Mouse (Mus musculus): ENCODE results near the gene Coq8a.

Coq8a gene

DNA sequence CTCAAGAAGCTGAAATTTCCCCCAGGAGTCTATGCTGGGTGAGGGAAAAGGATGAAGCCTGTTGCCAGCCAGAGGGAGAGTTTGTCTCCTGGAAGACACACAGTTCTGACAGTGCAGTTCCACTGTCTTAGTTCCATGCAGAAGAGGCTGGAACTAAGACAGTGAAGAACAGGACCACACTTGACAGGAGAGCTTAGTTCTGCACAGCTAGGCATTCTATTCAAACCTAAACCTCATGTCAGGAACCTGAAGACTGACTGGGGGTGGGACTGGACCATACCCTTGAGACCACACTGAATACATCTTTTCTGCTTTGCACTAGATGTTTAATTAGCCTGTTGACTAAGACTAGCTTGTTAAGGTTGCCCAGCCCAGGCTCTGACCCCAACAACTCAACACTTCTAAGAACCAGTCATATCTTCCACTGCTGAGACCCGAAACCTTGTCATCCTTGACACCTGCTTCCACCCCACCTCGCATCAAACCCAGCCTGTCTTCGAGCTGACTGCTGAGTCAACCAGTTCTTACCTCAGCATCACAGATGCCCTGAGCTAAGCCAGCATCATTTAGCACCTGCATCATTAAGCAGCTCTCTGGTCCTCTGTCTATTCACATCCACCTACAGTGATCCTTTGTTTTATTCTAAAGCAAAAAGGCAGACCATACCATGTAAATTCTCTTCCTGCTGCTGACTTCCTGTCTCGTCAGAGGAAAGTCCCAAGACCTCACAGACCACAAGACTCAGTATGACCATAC lies at the start of gene Coq8a:
TSS of gene Coq8a (minus strand) at position 644 of the 756 bp plus-strand sequence.
- no peak for DNase-seq (ENCODE audit: low read depth)

GRCm38 (mm10) chr1:180248593-180249146 lies 49.3 kb upstream of the Coq8a start:
- no peak for DNase-seq (ENCODE audit: low read depth)

GRCm38 (mm10) chr1:180247901-180248300 lies 48.5 kb upstream of the Coq8a start:
- no peak for DNase-seq (ENCODE audit: low read depth)

DNA sequence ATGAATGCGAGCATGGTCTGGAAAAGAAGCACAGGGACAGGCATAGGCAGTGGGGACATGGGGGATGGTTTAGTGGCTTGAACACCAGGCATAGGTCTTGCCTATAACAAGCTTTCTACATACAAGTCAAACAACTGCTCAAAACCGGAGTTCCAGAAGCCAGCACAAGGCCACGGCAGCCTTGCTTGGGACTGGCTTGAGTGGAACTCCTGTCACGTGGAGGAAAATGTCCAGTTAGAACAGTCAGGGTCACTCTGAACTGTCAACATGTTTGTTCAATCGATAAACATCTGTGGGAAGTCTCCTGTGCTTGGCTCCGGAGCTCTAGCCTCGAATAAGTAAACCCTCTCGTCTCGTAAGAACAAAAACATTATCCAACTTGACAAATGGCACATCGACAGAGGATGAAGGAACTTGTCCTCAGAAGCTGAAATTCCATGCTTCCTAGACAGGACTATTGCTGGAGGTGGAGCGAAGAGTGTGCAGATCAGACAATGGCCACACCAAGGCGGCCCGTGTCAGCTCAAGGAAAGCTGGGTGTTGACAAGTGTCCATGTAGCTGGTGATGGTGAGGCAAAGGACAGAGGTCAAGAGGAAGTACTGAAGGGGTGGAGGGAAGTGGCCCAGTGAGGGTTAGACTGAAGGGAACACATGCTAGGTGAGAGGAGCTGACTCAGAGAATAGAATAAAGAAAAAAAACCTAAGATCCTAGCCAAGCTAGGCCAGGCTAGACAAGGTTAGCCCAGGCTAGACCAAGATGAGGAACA lies 46.5 kb upstream of the Coq8a start:
- DNase-seq (ENCODE audit: low read depth): no peak

DNA sequence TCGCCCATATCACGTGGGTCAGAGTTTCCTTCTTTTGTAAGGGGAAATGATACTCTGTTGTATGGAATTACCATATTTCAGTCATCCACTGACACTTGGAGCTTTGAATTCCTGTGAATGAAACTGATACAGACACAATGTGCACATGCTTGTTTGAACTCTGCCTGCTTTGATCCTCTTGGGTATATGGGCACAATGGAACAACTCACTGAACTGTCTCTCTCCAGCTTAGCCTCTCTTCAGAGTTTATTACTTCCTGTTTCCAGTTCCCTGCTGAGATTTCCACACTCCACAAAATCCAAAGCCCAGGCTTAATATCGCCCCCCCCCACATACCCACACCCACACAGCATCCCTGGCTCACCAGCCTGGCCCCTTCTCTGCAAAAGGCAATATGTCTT lies 32.3 kb upstream of the Coq8a start:
- DNase-seq (ENCODE audit: low read depth): no peak

- DNase-seq (ENCODE audit: low read depth): peak; percentile 64
These were observed 31.2 kb upstream of the Coq8a start for GRCm38 (mm10) chr1:180230580-180230979.

- DNase-seq (ENCODE audit: low read depth): no peak
These were observed 30.5 kb upstream of the Coq8a start for GRCm38 (mm10) chr1:180229906-180230305.

- no peak for DNase-seq (ENCODE audit: low read depth)
These were observed 29.5 kb upstream of the Coq8a start for GRCm38 (mm10) chr1:180228854-180229253.

GRCm38 (mm10) chr1:180226766-180227165 lies 27.4 kb upstream of the Coq8a start:
- no peak for DNase-seq (ENCODE audit: low read depth)

GRCm38 (mm10) chr1:180226221-180226713 lies 26.9 kb upstream of the Coq8a start:
- no peak for DNase-seq (ENCODE audit: low read depth)

DNA sequence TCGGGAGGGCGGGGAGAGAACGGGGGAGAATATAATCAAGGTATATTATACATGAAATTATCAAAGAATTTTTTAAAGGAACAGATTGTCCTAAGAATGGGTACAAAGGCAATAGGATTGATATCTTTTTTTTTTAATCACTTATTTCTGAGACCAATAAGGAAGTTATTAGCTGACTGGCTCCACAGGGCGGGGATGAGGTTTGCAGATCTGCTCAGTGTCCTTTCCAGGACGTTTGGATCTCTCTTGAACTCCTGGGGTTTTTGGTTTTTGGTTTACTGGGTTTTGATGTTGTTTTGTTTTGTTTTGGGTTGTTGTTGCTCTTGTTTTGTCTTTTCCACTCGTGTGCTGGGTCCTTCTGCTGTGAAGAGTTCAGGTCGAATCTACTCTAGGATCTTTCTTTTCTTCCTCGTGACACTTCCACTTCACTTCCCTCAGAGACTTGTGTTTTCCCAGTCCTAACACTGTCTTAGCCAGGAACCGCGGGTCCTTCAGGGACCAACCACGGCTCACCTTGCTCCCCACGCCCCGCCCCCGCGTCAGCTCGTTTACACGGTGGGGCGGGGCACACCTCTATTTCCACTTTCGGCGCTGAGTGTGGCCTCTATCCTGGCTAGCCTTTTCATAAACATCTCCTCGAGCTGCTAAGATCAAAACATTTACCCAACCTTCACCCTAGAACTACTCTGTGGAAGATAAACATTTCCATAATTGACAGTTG lies 26.3 kb upstream of the Coq8a start:
- peak; percentile 47 for DNase-seq (ENCODE audit: low read depth)

DNA sequence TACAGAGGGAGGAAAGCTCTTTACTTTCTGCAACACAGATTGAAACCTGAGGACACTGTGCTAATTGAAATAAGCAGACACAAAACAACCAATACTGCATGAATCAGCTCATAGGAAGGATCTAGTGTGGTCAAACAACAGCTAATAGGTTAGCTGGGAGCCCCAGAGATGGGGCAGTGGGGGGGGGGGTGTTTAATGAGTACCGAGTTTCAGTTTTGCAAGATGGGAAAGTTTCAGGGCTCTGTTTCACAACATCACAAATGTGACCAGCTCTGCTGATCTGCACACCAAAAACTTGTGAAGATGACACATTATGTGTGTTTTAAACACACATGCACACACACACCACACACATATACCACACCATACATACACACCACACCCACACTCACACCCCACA lies 22.6 kb upstream of the Coq8a start:
- no peak for DNase-seq (ENCODE audit: low read depth)

GRCm38 (mm10) chr1:180220791-180221542 lies 21.6 kb upstream of the Coq8a start:
- DNase-seq (ENCODE audit: low read depth): no peak

DNA sequence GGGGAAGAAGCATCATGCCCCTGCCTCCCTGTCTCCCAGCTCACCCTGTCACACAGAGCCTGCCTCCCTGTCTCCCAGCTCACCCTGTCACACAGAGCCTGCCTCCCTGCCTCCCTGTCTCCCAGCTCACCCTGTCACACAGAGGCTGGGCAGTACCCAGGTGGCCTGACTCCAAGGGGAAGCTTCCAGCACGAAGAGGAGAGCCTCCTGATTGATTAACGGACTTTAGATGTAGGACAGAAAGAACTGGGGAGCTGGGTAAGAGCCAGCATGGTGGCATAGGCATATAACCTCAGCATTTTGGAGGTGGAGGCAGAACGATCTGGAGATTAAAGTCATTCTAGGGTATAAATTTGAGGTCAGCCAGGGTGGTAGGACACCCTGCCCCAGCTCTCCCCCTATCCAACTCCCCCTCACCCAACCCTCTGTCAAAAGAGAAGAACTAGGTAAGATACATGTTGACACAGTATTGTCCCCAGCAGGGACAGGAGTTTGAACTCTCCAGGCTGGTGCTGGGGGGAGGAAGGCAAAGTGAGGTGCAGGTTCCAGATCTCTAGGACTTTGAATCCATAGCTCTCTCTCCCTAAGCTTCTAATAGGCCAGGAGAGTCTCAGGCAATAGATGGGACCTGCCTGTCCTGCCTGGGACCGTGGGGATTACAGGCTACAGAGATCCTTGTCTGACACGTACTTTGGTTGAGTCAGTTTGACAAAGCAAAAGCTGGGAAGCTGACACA lies 17.3 kb upstream of the Coq8a start:
- no peak for DNase-seq (ENCODE audit: low read depth)

DNA sequence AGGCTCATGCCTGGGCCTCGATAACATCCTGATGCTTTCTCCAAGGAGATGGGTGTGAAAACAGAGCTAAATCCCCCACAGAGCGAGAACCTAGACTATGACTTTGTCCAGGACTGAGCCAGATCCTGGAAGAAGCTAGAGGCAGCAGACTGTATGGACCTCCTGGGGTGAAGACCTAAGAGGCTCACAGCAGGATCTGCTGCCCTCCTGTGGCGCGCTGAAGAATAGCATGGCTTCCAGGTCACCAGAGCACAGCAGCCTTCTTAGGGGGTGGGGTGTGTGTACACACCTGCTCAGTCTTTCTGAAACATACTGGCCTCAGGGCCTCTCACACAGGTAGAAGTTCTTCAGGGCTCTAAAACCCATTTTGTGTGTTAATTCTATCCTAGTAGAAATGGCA lies 15.6 kb upstream of the Coq8a start:
- peak; percentile 79 for DNase-seq (ENCODE audit: low read depth)

GRCm38 (mm10) chr1:180212911-180213310 lies 13.5 kb upstream of the Coq8a start:
- DNase-seq (ENCODE audit: low read depth): no peak

- no peak for DNase-seq (ENCODE audit: low read depth)
These were observed 11.4 kb upstream of the Coq8a start for GRCm38 (mm10) chr1:180210781-180211271.

DNA sequence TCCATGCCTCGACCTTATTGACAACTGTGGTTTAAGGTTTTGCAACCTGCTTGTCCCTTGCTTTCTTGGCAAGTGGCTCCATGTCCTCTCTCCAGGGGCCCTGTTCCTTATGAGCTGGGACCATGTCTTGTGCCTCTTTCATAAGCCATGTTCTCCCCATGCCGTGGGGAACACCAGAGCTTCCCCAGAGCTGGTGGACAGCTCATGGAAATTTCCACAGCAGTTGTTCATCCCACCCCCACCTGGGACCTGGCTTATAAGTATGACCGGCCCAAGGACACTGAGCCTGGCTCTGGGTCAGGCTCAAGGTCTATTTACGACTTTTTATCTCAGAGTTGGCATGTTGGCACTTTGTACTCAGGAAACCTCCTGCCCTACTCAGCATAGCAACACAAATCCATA lies 10.6 kb upstream of the Coq8a start:
- no peak for DNase-seq (ENCODE audit: low read depth)

- no peak for DNase-seq (ENCODE audit: low read depth)
These were observed 9.0 kb upstream of the Coq8a start for GRCm38 (mm10) chr1:180208370-180208769.

DNA sequence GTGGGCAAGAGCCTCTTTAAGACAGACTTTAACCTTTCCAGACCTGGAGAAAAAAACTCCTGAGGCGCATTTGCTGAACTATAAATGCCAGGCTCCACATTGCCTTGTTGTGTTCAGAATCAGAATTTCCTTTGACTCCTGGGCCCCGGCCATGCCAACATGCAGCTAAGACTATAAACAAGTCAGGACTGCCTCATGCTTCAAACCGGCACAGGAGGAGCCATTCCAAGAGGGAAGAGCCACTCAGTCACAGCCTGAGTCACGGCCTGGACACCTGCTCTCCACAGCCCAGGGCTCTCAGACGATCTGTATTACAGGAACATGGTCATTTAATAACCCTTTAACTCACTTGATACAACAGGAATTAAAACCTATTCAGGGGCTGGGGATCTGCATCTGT lies 1.3 kb upstream of the Coq8a start:
- DNase-seq (ENCODE audit: low read depth): no peak

DNA sequence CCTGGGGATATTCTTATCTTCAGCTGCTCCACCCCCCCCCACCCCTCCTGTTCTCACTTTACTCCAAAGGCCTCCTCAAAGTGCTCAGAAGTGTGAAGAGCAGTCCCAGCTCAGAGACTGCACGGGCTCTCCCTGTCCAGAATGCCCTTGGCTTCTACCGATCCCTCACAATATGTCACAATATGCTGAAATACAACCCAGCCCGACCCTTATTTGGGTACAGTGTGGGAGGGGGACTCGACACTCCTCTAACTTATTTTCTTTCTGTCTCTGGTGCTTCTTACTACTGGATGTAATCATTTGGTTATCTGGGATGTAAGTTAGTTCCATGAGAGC lies 281 bp upstream of the Coq8a start:
- DNase-seq (ENCODE audit: low read depth): no peak
